Mouse (Mus musculus) megakaryocyte progenitor cell, adult 5-6 weeks (primary cell): ENCODE data around the gene Tmem218. TPM values are rescaled to one million over a fixed set of nuclear protein-coding genes. Genes with fewer than 3 reads are reported as not detected.

Source experiments
- total RNA-seq, 2 experiments: library from RNA; stranded (forward) in 1 of 2; stranded (reverse) in 1 of 2; fragments of 157-497, 149-512 nt in 1 of 2; fragments of 200-1000 nt in 1 of 2; gene quantifications; 2 replicates each; pipeline versions ENCODE4 v1.2.3 to v1.2.4; 2015 to 2017

Gene Tmem218
- total RNA-seq, 2 experiments from 2014 or later = 4.2 to 4.4 TPM

Other genes starting within 250 kb of the Tmem218 start
- gene Pknox2, start 60.8 kb upstream of the Tmem218 start, total RNA-seq (2015) = 0.20 TPM in 1 of 2 replicates, not detected in the other
- not detected in 2 replicates for gene Pknox2, start 60.8 kb upstream of the Tmem218 start, total RNA-seq (2017)
- 0.15 and 0.37 TPM in 2 replicates for gene Slc37a2, start 47.5 kb downstream of the Tmem218 start, total RNA-seq (2015)
- gene Slc37a2, start 47.5 kb downstream of the Tmem218 start, total RNA-seq (2017) = 0.37 and 0.50 TPM in 2 replicates
- gene Ccdc15, start 140.2 kb downstream of the Tmem218 start, total RNA-seq (2015) = 15.9 and 20.4 TPM in 2 replicates
- 12.9 and 17.9 TPM in 2 replicates for gene Ccdc15, start 140.2 kb downstream of the Tmem218 start, total RNA-seq (2017)
- not detected in 2 replicates for gene Hepacam, start 159.1 kb downstream of the Tmem218 start, total RNA-seq (2015)
- not detected in 2 replicates for gene Hepacam, start 159.1 kb downstream of the Tmem218 start, total RNA-seq (2017)
- gene Robo4, start 193.7 kb downstream of the Tmem218 start, total RNA-seq (2015) = 0.17 and 0.86 TPM in 2 replicates
- gene Robo4, start 193.7 kb downstream of the Tmem218 start, total RNA-seq (2017) = 0.30 TPM in 1 of 2 replicates, not detected in the other
- 0.07 and 0.32 TPM in 2 replicates for gene Robo3, start 225.0 kb downstream of the Tmem218 start, total RNA-seq (2015)
- gene Robo3, start 225.0 kb downstream of the Tmem218 start, total RNA-seq (2017) = 0.10 TPM in 1 of 2 replicates, not detected in the other